Mouse (Mus musculus): Measurements from ENCODE around the gene Gipc1. TPM values are rescaled to one million over a fixed set of nuclear protein-coding genes. Genes with fewer than 3 reads are reported as not detected.

Gene Gipc1
- 133 TPM for polyA plus RNA-seq (2021)

DNA sequence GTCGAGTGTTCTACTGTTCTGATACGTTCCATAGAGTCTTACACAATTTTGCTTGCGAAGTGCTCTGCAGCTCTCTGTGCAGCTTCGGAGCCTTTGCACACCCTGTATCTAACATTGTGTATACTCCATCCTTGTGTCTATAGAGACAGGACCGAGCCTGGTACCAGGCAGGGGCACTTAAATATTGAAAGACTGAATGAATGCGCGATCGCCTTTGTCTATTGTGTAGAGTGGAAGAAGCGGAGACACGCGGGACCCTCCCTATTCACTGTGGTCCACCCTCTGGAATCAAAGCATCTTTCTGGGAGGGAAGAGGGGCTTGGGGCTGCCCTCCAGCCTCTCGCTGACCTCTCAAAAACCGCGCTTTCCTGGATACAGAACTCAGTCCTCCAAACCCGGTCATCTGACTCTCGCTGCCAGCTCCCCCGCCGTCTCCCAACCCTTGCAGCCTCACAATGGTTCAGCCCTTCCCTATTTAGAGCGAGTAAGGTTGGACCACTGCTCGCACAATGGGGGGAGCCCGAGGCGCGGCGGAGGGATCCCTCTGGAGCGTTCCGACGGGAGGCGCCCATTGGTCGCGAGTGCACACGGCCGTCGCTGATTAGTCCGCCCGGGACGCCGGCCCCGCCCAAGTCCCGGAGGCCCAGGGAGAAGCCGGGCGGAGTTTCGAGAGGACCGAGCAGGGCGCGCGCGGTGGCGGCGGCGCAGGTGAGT, at the start of gene Gipc1:
Gene Gipc1, plus strand, starts transcription at position 648 of the 714 bp plus-strand sequence.
- ATAC-seq (peak; percentile 95), DNase-seq (ENCODE audit: low read depth, low spot score) (peak; percentile 82)
- in situ Hi-C loops (cut with MboI; ENCODE audit: low pct_unique_long_range_greater_than_20kb), result no loop called here
- TF ChIP-seq CTCF (IDR thresholded peaks at IDR 0.05), result no peak
- no peaks in the 10 kb centered on the region for H3K27me3 ChIP-seq
- POLR2A ChIA-PET, result interaction anchor here (0.6 to 1.7 kb wide), 4 partner anchors 9 to 14 kb away, joined by 3 to 7 read pairs (median 6); partner anchors contain the start of gene Ptger1
- CTCF ChIA-PET, result interaction anchor here (2.2 to 2.5 kb wide), 3 partner anchors 10 to 43 kb away, joined by 6 to 17 read pairs (median 7); partner anchors contain the start of genes Dnajb1 and Tecr

DNA sequence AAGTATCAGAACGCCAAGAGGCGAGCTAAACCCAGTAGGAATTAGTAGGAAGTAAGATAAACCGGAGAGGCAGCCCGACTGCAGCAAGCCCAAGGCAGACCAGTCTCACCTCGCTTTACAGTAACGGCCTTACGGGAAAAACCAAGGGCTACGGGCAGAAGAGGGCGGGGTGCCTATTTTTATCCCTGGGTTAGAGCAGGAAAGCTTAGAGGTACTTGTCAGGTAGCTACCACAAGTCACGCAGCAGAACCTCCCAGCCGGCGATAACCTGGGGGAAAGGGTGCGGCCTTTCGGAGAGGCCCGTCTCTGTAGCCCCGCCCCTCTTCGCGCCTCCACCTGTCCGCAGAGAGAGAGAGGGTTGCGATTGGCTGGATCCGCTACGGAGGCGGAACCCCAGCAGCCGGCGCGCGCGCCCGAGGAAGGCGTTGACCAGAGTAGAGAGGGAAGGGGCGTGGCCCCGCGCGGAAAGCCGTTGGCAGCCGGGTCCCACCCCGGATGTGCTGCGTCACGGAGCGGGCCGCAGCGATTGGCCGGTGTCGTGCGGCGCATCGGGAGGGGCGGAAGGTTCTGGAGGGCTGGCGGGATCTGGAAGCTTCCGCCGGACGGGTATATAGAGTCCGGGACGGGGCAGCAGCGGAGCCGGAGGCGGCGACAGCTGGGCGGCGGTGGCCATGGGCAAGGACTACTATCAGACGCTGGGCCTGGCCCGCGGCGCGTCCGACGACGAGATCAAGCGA, 44.6 kb upstream of the Gipc1 start, which contains the start of the genes Tecr and Dnajb1:
Gene Tecr, minus strand, starts transcription at position 311 of the 737 bp plus-strand sequence.
Gene Dnajb1, plus strand, starts transcription at position 533 of the 737 bp plus-strand sequence.
- ATAC-seq, result peak; percentile 91

GRCm38 (mm10) chr8:83608398-83608829, 44.1 kb upstream of the Gipc1 start:
- CTCF ChIA-PET, result interaction anchor here (1.2 to 2.3 kb wide), 4 partner anchors 8 to 44 kb away, joined by 3 to 10 read pairs (median 6); partner anchors contain the start of gene Gipc1
- no peak for DNase-seq (ENCODE audit: low read depth, low spot score)
- ATAC-seq, result peak; percentile 70
- H3K27me3 ChIP-seq, result no peaks in the 10 kb centered on the region
- in situ Hi-C loops (cut with MboI; ENCODE audit: low pct_unique_long_range_greater_than_20kb), result no loop called here
- POLR2A ChIA-PET, result interaction anchor here (0.7 to 1.3 kb wide), 4 partner anchors 9 to 86 kb away, joined by 3 to 4 read pairs (median 4); no protein-coding TSS in a partner anchor
- TF ChIP-seq CTCF (IDR thresholded peaks at IDR 0.05), result no peak

More for the DNA sequence above, 44.6 kb upstream of the Gipc1 start, which contains the start of the genes Tecr and Dnajb1:
- H3K27me3 ChIP-seq, result no peaks in the 10 kb centered on the region
- ChIA-PET CTCF (interaction anchor here (0.9 to 2.3 kb wide), 5 partner anchors 13 to 45 kb away, joined by 3 to 10 read pairs (median 5); partner anchors contain the start of gene Gipc1), POLR2A (interaction anchor here (0.8 to 1.3 kb wide), 4 partner anchors 8 to 15 kb away, joined by 3 to 4 read pairs (median 4); no protein-coding TSS in a partner anchor)
- no peak for TF ChIP-seq CTCF (IDR thresholded peaks at IDR 0.05)
- in situ Hi-C loops (cut with MboI; ENCODE audit: low pct_unique_long_range_greater_than_20kb), result no loop called here
- peak; percentile 91 for DNase-seq (ENCODE audit: low read depth, low spot score)

GRCm38 (mm10) chr8:83609086-83609485, 43.4 kb upstream of the Gipc1 start:
- no peak for TF ChIP-seq CTCF (IDR thresholded peaks at IDR 0.05)
- no peaks in the 10 kb centered on the region for H3K27me3 ChIP-seq
- ChIA-PET CTCF (interaction anchor here (1.2 to 2.3 kb wide), 4 partner anchors 9 to 43 kb away, joined by 3 to 10 read pairs (median 6); partner anchors contain the start of gene Gipc1), POLR2A (interaction anchor here (0.7 to 1.3 kb wide), 5 partner anchors 9 to 106 kb away, joined by 3 to 5 read pairs (median 4); partner anchors contain the start of gene Ddx39)
- DNase-seq (ENCODE audit: low read depth, low spot score) (no peak), ATAC-seq (no peak)
- in situ Hi-C loops (cut with MboI; ENCODE audit: low pct_unique_long_range_greater_than_20kb), result no loop called here

DNA sequence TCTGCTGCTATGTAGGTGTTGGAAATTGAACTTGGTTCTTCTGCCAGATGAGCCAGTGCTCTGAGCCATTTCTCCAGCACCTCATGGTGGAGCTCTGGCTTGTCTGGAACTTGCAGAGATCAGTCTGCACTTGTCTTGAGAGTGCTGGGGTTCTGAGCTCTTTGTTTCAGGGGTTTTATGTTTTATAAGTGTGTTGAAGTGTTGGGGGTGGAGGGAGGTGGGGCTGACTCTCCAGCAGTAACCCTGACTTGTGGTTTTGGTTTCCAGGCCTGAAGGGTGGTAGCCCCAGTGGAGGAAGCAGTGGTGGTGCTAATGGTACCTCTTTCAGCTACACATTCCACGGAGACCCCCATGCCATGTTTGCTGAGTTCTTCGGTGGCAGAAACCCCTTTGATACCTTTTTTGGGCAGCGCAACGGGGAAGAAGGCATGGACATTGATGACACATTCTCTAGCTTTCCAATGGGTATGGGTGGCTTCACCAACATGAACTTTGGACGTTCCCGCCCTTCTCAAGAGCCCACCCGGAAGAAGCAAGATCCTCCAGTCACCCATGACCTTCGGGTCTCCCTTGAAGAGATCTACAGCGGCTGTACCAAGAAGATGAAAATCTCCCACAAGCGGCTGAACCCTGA, 42.8 kb upstream of the Gipc1 start:
- ChIA-PET POLR2A (interaction anchor here (1.2 kb wide), 1 partner anchor 105 kb away, joined by 5 read pairs; the partner anchor contains the start of gene Ddx39), CTCF (interaction anchor here (1.2 to 2.3 kb wide), 3 partner anchors 9 to 43 kb away, joined by 3 to 10 read pairs (median 7); partner anchors contain the start of gene Gipc1)
- no peak for TF ChIP-seq CTCF (IDR thresholded peaks at IDR 0.05)
- in situ Hi-C loops (cut with MboI; ENCODE audit: low pct_unique_long_range_greater_than_20kb), result no loop called here
- no peaks in the 10 kb centered on the region for H3K27me3 ChIP-seq
- no peak for DNase-seq (ENCODE audit: low read depth, low spot score)
- ATAC-seq, result no peak

GRCm38 (mm10) chr8:83611921-83612320, 40.6 kb upstream of the Gipc1 start:
- POLR2A ChIA-PET, result interaction anchor here (1.4 kb wide), 1 partner anchor 41 kb away, joined by 3 read pairs; no protein-coding TSS in a partner anchor
- ATAC-seq (no peak), DNase-seq (ENCODE audit: low read depth, low spot score) (no peak)
- CTCF ChIA-PET, result interaction anchor here (1.2 kb wide), 1 partner anchor 10 kb away, joined by 3 read pairs; no protein-coding TSS in a partner anchor
- TF ChIP-seq CTCF (IDR thresholded peaks at IDR 0.05), result no peak
- no peaks in the 10 kb centered on the region for H3K27me3 ChIP-seq
- in situ Hi-C loops (cut with MboI; ENCODE audit: low pct_unique_long_range_greater_than_20kb), result no loop called here

DNA sequence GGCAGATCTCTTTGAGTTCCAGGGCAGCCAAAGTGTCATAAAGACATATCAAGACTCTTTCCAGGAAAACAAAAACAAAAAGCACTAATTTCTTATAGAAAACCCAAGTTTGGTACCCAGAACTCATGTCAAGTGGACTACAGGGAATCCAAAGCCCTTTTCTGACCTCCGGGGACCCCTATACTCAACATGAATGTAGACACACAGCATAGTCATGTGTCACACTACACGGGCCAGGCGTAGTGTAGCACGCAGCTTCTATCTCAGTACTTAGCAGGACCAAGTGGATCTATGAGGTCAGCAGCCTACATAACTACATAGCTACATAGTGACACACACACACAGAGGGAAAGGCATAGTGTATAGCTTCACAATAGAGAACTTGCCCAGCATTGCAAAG, 38.8 kb upstream of the Gipc1 start:
- no peak for TF ChIP-seq CTCF (IDR thresholded peaks at IDR 0.05)
- ChIA-PET CTCF (interaction anchor here (1.7 kb wide), 1 partner anchor 9 kb away, joined by 6 read pairs; no protein-coding TSS in a partner anchor), POLR2A (interaction anchor here (0.5 kb wide), 1 partner anchor 14 kb away, joined by 3 read pairs; no protein-coding TSS in a partner anchor)
- in situ Hi-C loops (cut with MboI; ENCODE audit: low pct_unique_long_range_greater_than_20kb), result no loop called here
- no peak for DNase-seq (ENCODE audit: low read depth, low spot score)
- no peak for ATAC-seq
- no peaks in the 10 kb centered on the region for H3K27me3 ChIP-seq

DNA sequence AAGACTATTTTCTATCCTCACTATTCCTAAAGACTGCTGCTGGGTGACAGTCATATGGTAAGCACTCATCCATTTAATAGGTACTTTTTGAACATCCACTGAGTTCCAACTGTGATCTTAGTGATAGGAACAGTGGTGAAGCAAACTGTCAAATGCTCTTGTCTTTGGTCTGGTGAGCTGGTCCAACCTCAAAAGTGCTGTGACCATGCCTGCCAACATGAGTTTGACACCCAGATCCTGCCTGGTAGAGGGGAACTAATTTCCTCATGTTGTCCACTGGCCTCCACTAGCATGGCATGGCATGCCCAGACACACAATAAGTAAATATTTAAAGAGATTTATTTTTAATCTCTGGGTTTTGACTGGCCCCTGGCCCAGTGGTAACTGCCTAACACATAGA, 35.9 kb upstream of the Gipc1 start:
- ChIA-PET POLR2A (no interaction called here), CTCF (no interaction called here)
- no peaks in the 10 kb centered on the region for H3K27me3 ChIP-seq
- DNase-seq (ENCODE audit: low read depth, low spot score) (no peak), ATAC-seq (no peak)
- no peak for TF ChIP-seq CTCF (IDR thresholded peaks at IDR 0.05)
- in situ Hi-C loops (cut with MboI; ENCODE audit: low pct_unique_long_range_greater_than_20kb), result no loop called here

DNA sequence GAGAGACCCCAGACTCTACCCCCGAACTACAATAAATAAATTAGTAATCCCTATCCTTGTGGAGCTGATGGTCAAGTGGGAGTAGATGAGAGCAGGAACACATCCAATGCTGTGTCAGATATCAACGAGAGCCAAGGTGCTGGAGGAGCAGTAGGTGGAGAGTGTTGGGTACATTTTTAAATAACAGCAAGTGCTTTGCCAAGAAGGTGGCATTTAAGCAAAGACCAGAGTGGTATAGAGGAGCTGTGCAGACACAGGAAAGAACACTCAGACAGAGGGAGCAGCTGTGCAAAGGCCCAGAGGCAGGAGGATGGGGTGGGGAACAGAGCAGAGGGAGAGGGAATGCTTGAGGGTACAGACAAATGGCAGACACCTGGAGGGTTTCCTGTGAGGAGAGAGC, 35.4 kb upstream of the Gipc1 start:
- no peaks in the 10 kb centered on the region for H3K27me3 ChIP-seq
- POLR2A ChIA-PET, result interaction anchor here (1.5 kb wide), 1 partner anchor 9 kb away, joined by 3 read pairs; the partner anchor contains the start of gene Dnajb1
- no peak for DNase-seq (ENCODE audit: low read depth, low spot score)
- CTCF ChIA-PET, result no interaction called here
- in situ Hi-C loops (cut with MboI; ENCODE audit: low pct_unique_long_range_greater_than_20kb), result no loop called here
- no peak for TF ChIP-seq CTCF (IDR thresholded peaks at IDR 0.05)
- ATAC-seq, result no peak

Data from Patski (cell line).